In the genomic region with DNA sequence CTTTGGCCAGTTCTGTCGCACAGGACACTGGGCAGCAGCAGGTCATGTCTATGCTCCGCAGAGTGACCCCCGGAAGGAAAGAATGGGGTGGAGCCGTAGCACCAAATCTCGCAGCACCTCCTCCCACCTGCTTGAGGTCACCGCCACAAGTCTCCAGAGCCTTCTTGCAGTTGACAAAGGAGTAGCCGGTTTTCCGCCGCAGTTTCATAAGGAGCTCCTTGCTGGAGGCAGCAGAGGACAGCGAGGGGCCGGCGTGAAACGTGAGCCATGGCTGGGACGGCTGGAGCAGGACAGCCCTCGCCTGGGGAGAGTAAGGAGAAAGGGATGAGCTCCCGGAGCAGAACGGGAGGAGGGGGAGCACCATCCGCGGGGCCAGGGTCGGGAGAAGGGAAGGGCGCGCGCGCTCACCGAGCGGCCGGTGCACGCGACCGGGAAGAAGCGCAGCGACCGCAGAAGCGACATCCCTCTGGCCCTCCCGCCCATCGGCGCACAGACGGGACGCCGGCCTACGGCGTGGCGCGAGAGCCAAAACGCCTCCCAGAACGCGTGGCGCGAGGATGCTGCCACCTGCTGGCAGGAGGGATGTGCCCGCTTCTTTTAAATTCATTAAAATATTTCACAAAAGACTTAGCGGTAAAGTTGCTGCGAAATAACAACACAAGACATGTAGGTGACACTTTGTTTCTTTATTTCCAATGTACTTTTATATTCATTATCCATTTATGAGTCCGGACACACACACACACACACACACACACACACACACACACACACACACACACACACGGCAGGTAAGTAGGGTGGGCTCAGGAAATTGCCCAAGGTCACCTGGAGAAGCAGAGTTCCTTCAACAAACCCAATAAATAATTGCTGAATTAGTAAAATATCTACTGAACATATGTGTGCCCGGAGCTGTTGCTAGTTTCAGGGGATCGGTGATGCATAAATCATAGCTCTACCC, we compare ENCODE assay signal across 8 mouse cellular contexts. TPM values are rescaled to one million over a fixed set of nuclear protein-coding genes. Genes with fewer than 3 reads are reported as not detected.
A peak's percentile ranks its signal among the peaks of the same experiment; 100 is the strongest.
DNase-seq lines count a peak whose midpoint lies in the region; ATAC-seq and TF ChIP-seq lines count a peak whose summit lies in the region.

A gene (minus strand): TSS at position 505 of the 961 bp plus-strand sequence.

- intact Hi-C loops in heart, postnatal 36 days (cut with DNase I): loop anchor here (1.0 to 2.0 kb wide), 2 partner anchors 40 to 111 kb away; no protein-coding TSS in a partner anchor

- peaks cover 15% of the 10 kb centered on the region for H3K4me1 ChIP-seq in G1E (ENCODE audit: insufficient read depth, low read depth, low read length)
- H3K4me1 ChIP-seq in forebrain, embryonic 16.5 days (replicated peaks; ENCODE audit: control insufficient read depth, insufficient read depth, low read length): peaks cover 6% of the 10 kb centered on the region
- H3K4me1 ChIP-seq in lung, embryonic 14.5 days (ENCODE audit: insufficient read depth): no peaks in the 10 kb centered on the region
- peaks cover 2% of the 10 kb centered on the region; the same call in 1 of the 2 replicates for H3K4me1 ChIP-seq in olfactory bulb, adult 2 months (ENCODE audit: control insufficient read depth, insufficient read depth, low read length)
- H3K4me1 ChIP-seq in thymus, adult 2 months (replicated peaks; ENCODE audit: control insufficient read depth, insufficient read depth, low read length): peaks cover 4% of the 10 kb centered on the region; the same call in 1 of the 2 replicates

- peak within 1 kb of the TSS; percentile 95 for H3K4me3 ChIP-seq in G1E (ENCODE audit: low read depth, low read length)
- H3K4me3 ChIP-seq in forebrain, embryonic 16.5 days (replicated peaks; ENCODE audit: low read length): peak within 1 kb of the TSS; percentile 82
- peak within 1 kb of the TSS; percentile 86 for H3K4me3 ChIP-seq in layer of hippocampus, adult 2 months
- peak within 1 kb of the TSS; percentile 87 for H3K4me3 ChIP-seq in lung, embryonic 14.5 days (ENCODE audit: low read depth, low read length)
- peak within 1 kb of the TSS; percentile 69 for H3K4me3 ChIP-seq in olfactory bulb, adult 2 months (ENCODE audit: insufficient read depth, low read depth, low read length)
- H3K4me3 ChIP-seq in thymus, adult 2 months (ENCODE audit: control insufficient read depth, insufficient read depth, low read length): peak within 1 kb of the TSS; percentile 71

- H3K9ac ChIP-seq in forebrain, embryonic 16.5 days (replicated peaks; ENCODE audit: low read depth, low read length): peak within 1 kb of the TSS; percentile 81
- peak within 1 kb of the TSS; percentile 88 for H3K9ac ChIP-seq in lung, embryonic 14.5 days

- H3K36me3 ChIP-seq in G1E (replicated peaks): peaks cover 37% of the 10 kb centered on the region
- peaks cover 14% of the 10 kb centered on the region for H3K36me3 ChIP-seq in forebrain, embryonic 16.5 days (ENCODE audit: control insufficient read depth, insufficient read depth)
- H3K36me3 ChIP-seq in lung, embryonic 14.5 days (ENCODE audit: insufficient read depth): peaks cover 37% of the 10 kb centered on the region
- no peaks in the 10 kb centered on the region; the same call in 1 of the 2 replicates for H3K36me3 ChIP-seq in thymus, adult 2 months (ENCODE audit: control insufficient read depth, insufficient read depth, low read length)

- no peaks in the 10 kb centered on the region for H3K9me3 ChIP-seq in G1E (replicated peaks)
- H3K9me3 ChIP-seq in forebrain, embryonic 16.5 days (ENCODE audit: control insufficient read depth, low read length): no peaks in the 10 kb centered on the region
- H3K9me3 ChIP-seq in lung, embryonic 14.5 days (ENCODE audit: low read depth, low read length): no peaks in the 10 kb centered on the region

- TF ChIP-seq CTCF in G1E (IDR thresholded peaks at IDR 0.05; ENCODE audit: low read depth, low read length): peak; percentile 87
- peak; percentile 92 for TF ChIP-seq CTCF in layer of hippocampus, adult 2 months (conservative IDR thresholded peaks at IDR 0.05)
- peak; percentile 95 for TF ChIP-seq CTCF in lung, embryonic 14.5 days (IDR thresholded peaks at IDR 0.05; ENCODE audit: low read depth)
- TF ChIP-seq CTCF in olfactory bulb, adult 2 months (IDR thresholded peaks at IDR 0.05; ENCODE audit: insufficient read depth, low read depth, low read length): peak; percentile 95
- TF ChIP-seq CTCF in thymus, adult 2 months (IDR thresholded peaks at IDR 0.05; ENCODE audit: borderline replicate concordance, control insufficient read depth, extremely low read depth, insufficient read depth, low read length, poor library complexity): peak; percentile 94

- peak within 1 kb of the TSS; percentile 86 for H3K4me2 ChIP-seq in forebrain, embryonic 16.5 days (ENCODE audit: low read length)
- peak within 1 kb of the TSS; percentile 69 for H3K4me2 ChIP-seq in lung, embryonic 14.5 days

- H3K27ac ChIP-seq in forebrain, embryonic 16.5 days (ENCODE audit: low read length): peak within 1 kb of the TSS; percentile 44
- H3K27ac ChIP-seq in layer of hippocampus, adult 2 months: peak within 1 kb of the TSS; percentile 89
- peak within 1 kb of the TSS; percentile 79; the same call in 1 of the 2 replicates for H3K27ac ChIP-seq in lung, embryonic 14.5 days (ENCODE audit: low read depth)
- H3K27ac ChIP-seq in olfactory bulb, adult 2 months (ENCODE audit: insufficient read depth, low read depth, low read length): no peak within 1 kb of the TSS
- no peak within 1 kb of the TSS for H3K27ac ChIP-seq in thymus, adult 2 months (ENCODE audit: control insufficient read depth, insufficient read depth, low read length)

- ATAC-seq in G1E (ENCODE audit: extremely low read depth, insufficient number of reproducible peaks, low FRiP score, poor library complexity, severe bottlenecking): peak; percentile 74
- peak; percentile 90 for ATAC-seq in forebrain, embryonic 16.5 days
- ATAC-seq in lung, embryonic 14.5 days (ENCODE audit: insufficient read depth): peak; percentile 91

- H3K27me3 ChIP-seq in G1E (ENCODE audit: insufficient read depth, low read length): peaks cover 4% of the 10 kb centered on the region; the same call in 1 of the 2 replicates
- H3K27me3 ChIP-seq in forebrain, embryonic 16.5 days (replicated peaks; ENCODE audit: control insufficient read depth, insufficient read depth, low read length): no peaks in the 10 kb centered on the region
- no peaks in the 10 kb centered on the region for H3K27me3 ChIP-seq in lung, embryonic 14.5 days (ENCODE audit: insufficient read depth, low read length)
- H3K27me3 ChIP-seq in thymus, adult 2 months (ENCODE audit: control insufficient read depth, insufficient read depth, low read length): no peaks in the 10 kb centered on the region

- TF ChIP-seq POLR2A in olfactory bulb, adult 2 months (IDR thresholded peaks at IDR 0.05; ENCODE audit: insufficient read depth, low read depth, low read length): peak; percentile 53
- TF ChIP-seq POLR2A in thymus, adult 2 months (IDR thresholded peaks at IDR 0.05; ENCODE audit: control insufficient read depth, extremely low read depth, insufficient read depth, low read length, poor library complexity): no peak

- 6% methylated on average over 53 of the region's 56 CpGs for WGBS in forebrain, embryonic 16.5 days
- WGBS in lung, embryonic 14.5 days: 5% methylated on average over 56 of the region's 56 CpGs
- 5% methylated on average over 56 of the region's 56 CpGs for WGBS in olfactory bulb, adult 2 months
- 5% methylated on average over 56 of the region's 56 CpGs for WGBS in thymus, adult 2 months

- DNase-seq in G1E (ENCODE audit: low spot score): peak; percentile 89
- DNase-seq in cerebellum, adult 18-20 months: peak; percentile 89 to 97
- peak; percentile 95 to 97 for DNase-seq in heart, postnatal 36 days
- DNase-seq in layer of hippocampus, adult 2 months (ENCODE audit: low spot score in 2 of 2): peak; percentile 89 to 94
- peak; percentile 98 for DNase-seq in lung, embryonic 14.5 days
- peak; percentile 92 for DNase-seq in thymus, adult 2 months

RNA-seq across cellular contexts. Expression of the gene that starts here (rescaled TPM):
- total RNA-seq in G1E (2014; fragmentation: Nextera tagmentation) (44.5 and 59.6 TPM in 2 replicates), G1E (2017) (53.2 and 54.5 TPM in 2 replicates)
- polyA plus RNA-seq in G1E (2012): 58.9 and 66.0 TPM in 2 replicates
- 60.8 and 66.0 TPM in 2 replicates for polyA plus RNA-seq in forebrain, embryonic 16.5 days (2015; fragmentation: Nextera tagmentation; extraction: Ambion mirVana)
- 10 to 100 TPM; 56.1 to 62.2 TPM for total RNA-seq in heart, postnatal 36 days (2021)
- total RNA-seq in layer of hippocampus, adult 2 months (2021): 10 to 100 TPM; 29.7 to 30.1 TPM
- 76.8 and 77.3 TPM in 2 replicates for polyA plus RNA-seq in lung, embryonic 14.5 days (2014; fragmentation: Nextera tagmentation; extraction: Ambion mirVana)
- not detected in 2 replicates for polyA plus RNA-seq in olfactory bulb, adult 2 months (2012; ENCODE audit: insufficient read depth, insufficient read length, low replicate concordance, missing spikeins)
- polyA plus RNA-seq in thymus, adult 2 months (2012; rRNA removed): 42.1 and 45.2 TPM in 2 replicates

Comparison
In these comparisons a context has a peak if more than half of its experiments do, and no peak if none do; other contexts are left out.
1. H3K27ac ChIP-seq: peak in forebrain, embryonic 16.5 days (single experiment), layer of hippocampus, adult 2 months (single experiment) and lung, embryonic 14.5 days (single experiment); none in olfactory bulb, adult 2 months (single experiment) and thymus, adult 2 months (single experiment).
2. Peak in every context shown above with its lines, with median percentiles within 50 percentile points of each other: ATAC-seq, DNase-seq, H3K4me3 ChIP-seq and CTCF ChIP-seq.